Mouse (Mus musculus) liver (tissue): ENCODE measurements at regions not wholly inside any gene's neighbourhood (a gene's known extent, or its start where the extent isn't known, plus 50 kb on each side); places are given as distances from the start of the nearest gene placed in this dataset.
"Not testable (repeated sequence)": the region's sequence is repeated elsewhere in the genome, so short reads cannot be mapped to it uniquely, and the experiment has no call there.

Experiments used
- DNase-seq: peaks from one replicate; pipeline ENCODE4 v3.0.0-alpha.2; 2020; ENCODE audit warnings: mixed read lengths

- DNase-seq: no peak
These were observed 280.7 kb downstream of the Gxylt1 start for GRCm38 (mm10) chr15:92994191-92994671.

GRCm38 (mm10) chr15:92993538-92994190, 281.3 kb downstream of the Gxylt1 start:
- no peak for DNase-seq

- DNase-seq: no peak
These were observed 299.2 kb downstream of the Gxylt1 start for GRCm38 (mm10) chr15:92975774-92976173.

- DNase-seq: no peak
These were observed 300.0 kb downstream of the Gxylt1 start for GRCm38 (mm10) chr15:92974931-92975330.

- peak; percentile 6 for DNase-seq
These were observed 301.2 kb downstream of the Gxylt1 start for GRCm38 (mm10) chr15:92973651-92974229.

GRCm38 (mm10) chr15:92965556-92965955, 309.4 kb downstream of the Gxylt1 start:
- no peak for DNase-seq

- no peak for DNase-seq
These were observed 310.1 kb downstream of the Gxylt1 start for GRCm38 (mm10) chr15:92964901-92965300.

- DNase-seq: no peak
These were observed 310.8 kb downstream of the Gxylt1 start for GRCm38 (mm10) chr15:92964131-92964530.

- not testable (repeated sequence) for DNase-seq
These were observed 324.1 kb downstream of the Gxylt1 start for GRCm38 (mm10) chr15:92950912-92951311.

- no peak for DNase-seq
These were observed 328.8 kb downstream of the Gxylt1 start for GRCm38 (mm10) chr15:92946216-92946615.

GRCm38 (mm10) chr15:92903821-92904220, 371.2 kb downstream of the Gxylt1 start:
- DNase-seq: no peak

GRCm38 (mm10) chr15:92897277-92897676, 377.7 kb downstream of the Gxylt1 start:
- DNase-seq: no peak

GRCm38 (mm10) chr15:92895836-92896235, 379.1 kb downstream of the Gxylt1 start:
- no peak for DNase-seq

GRCm38 (mm10) chr15:92876438-92876837, 398.5 kb downstream of the Gxylt1 start:
- no peak for DNase-seq

GRCm38 (mm10) chr15:92864106-92864505, 410.9 kb downstream of the Gxylt1 start:
- DNase-seq: no peak

- DNase-seq: no peak
These were observed 424.1 kb downstream of the Gxylt1 start for GRCm38 (mm10) chr15:92850854-92851253.

GRCm38 (mm10) chr15:92840035-92840434, 434.9 kb downstream of the Gxylt1 start:
- DNase-seq: no peak

GRCm38 (mm10) chr15:92839611-92840010, 435.4 kb downstream of the Gxylt1 start:
- DNase-seq: no peak

- no peak for DNase-seq
These were observed 429.5 kb downstream of the Pdzrn4 start for GRCm38 (mm10) chr15:92826136-92826535.
